Mouse (Mus musculus) forebrain, embryonic 14.5 days (tissue): ENCODE measurements around the gene Gm20765. TPM values are rescaled to one million over a fixed set of nuclear protein-coding genes. Genes with fewer than 3 reads are reported as not detected.
"Not testable (repeated sequence)": the region's sequence is repeated elsewhere in the genome, so short reads cannot be mapped to it uniquely, and the experiment has no call there.

Experiments used
- ATAC-seq: fragments of 200-750 bp; cut with Nextera tagmentation; 2 replicates; pipeline ENCODE4 v1.8.0; 2017; ENCODE audit warnings: mild to moderate bottlenecking, moderate library complexity
- DNase-seq: peaks from one replicate; pipeline ENCODE4 v3.0.0-alpha.2; 2015; ENCODE audit warnings: low spot score
- H3K27ac ChIP-seq: fragments of 300-500 bp; sonication (generic); 2 replicates; pipeline ENCODE4 v1.5.1; 2014; ENCODE audit warnings: low read depth, mild to moderate bottlenecking, control low read depth, low read length, moderate library complexity
- H3K27me3 ChIP-seq: fragments of 300-500 bp; sonication (generic); replicated peaks from 2 replicates; pipeline ENCODE4 v1.6.1; 2014; ENCODE audit warnings: low read length, control low read depth, mixed read lengths; ENCODE audit not compliant: control insufficient read depth, insufficient read depth
- H3K36me3 ChIP-seq: fragments of 300-500 bp; sonication (generic); 2 replicates; pipeline ENCODE4 v1.6.1; 2014; ENCODE audit warnings: low read length, control low read depth; ENCODE audit not compliant: control insufficient read depth, insufficient read depth
- H3K4me1 ChIP-seq: fragments of 300-500 bp; sonication (generic); 2 replicates; pipeline ENCODE4 v1.6.1; 2014; ENCODE audit warnings: antibody characterized with exemption, low read length, control low read depth; ENCODE audit not compliant: control insufficient read depth, insufficient read depth
- H3K4me2 ChIP-seq: fragments of 300-500 bp; sonication (generic); 2 replicates; pipeline ENCODE4 v1.6.1; 2014; ENCODE audit warnings: mild to moderate bottlenecking, control low read depth, low read length
- H3K4me3 ChIP-seq: fragments of 300-500 bp; sonication (generic); 2 replicates; pipeline ENCODE4 v1.5.1; 2014; ENCODE audit warnings: low read depth, low read length, control low read depth
- H3K9ac ChIP-seq: fragments of 300-500 bp; sonication (generic); 2 replicates; pipeline ENCODE4 v1.6.1; 2014; ENCODE audit warnings: mild to moderate bottlenecking, low read length, control low read depth, moderate library complexity
- H3K9me3 ChIP-seq: fragments of 300-500 bp; sonication (generic); replicated peaks from 2 replicates; pipeline ENCODE4 v1.6.1; 2016; ENCODE audit warnings: low read length, control low read depth, mixed read lengths; ENCODE audit not compliant: control insufficient read depth
- WGBS: fragments of 180-500 bp; shearing (Covaris S2); extraction: QIAGEN DNeasy Blood & Tissue Kit; methylation state at CpG from one replicate; pipeline ENCODE4 v1.1.7; 2014; 5-methylcytosine and 5-hydroxymethylcytosine counted together
- polyA plus RNA-seq: library from polyadenylated mRNA; unstranded; fragments of >200 nt; fragmentation: Nextera tagmentation; extraction: Ambion mirVana; gene quantifications from 2 replicates; pipeline ENCODE4 v1.2.1, GENCODE M21; 2014

Gene Gm20765
- not detected in 2 replicates for polyA plus RNA-seq

GRCm38 (mm10) chr10:104185233-104185632 is at the start of gene Gm20765:
TSS of gene Gm20765 (plus strand) at chr10:104185533.
- no CpG with 5 or more reads among the region's 3 CpGs for WGBS
- not testable (repeated sequence) for H3K4me1 ChIP-seq, ATAC-seq, H3K4me3 ChIP-seq, H3K27ac ChIP-seq, H3K4me2 ChIP-seq, H3K9ac ChIP-seq, DNase-seq, H3K36me3 ChIP-seq, H3K27me3 ChIP-seq, H3K9me3 ChIP-seq

GRCm38 (mm10) chr10:104142687-104143086 is 42.6 kb upstream of the Gm20765 start, which contains the start of gene Gm21293:
TSS of gene Gm21293 (plus strand) at chr10:104142987.
- H3K9ac ChIP-seq, H3K4me1 ChIP-seq, H3K9me3 ChIP-seq, ATAC-seq, H3K4me3 ChIP-seq, H3K27ac ChIP-seq, H3K36me3 ChIP-seq, DNase-seq, H3K4me2 ChIP-seq, H3K27me3 ChIP-seq: not testable (repeated sequence)
- WGBS, result no CpG with 5 or more reads among the region's 3 CpGs

GRCm38 (mm10) chr10:104151197-104151596 is 34.1 kb upstream of the Gm20765 start, which contains the start of gene Gm6763:
TSS of gene Gm6763 (plus strand) at chr10:104151497.
- not testable (repeated sequence) for H3K4me3 ChIP-seq, H3K4me2 ChIP-seq, H3K9ac ChIP-seq, DNase-seq, H3K4me1 ChIP-seq, H3K36me3 ChIP-seq, ATAC-seq, H3K9me3 ChIP-seq, H3K27ac ChIP-seq, H3K27me3 ChIP-seq
- WGBS, result no CpG with 5 or more reads among the region's 3 CpGs

GRCm38 (mm10) chr10:104159706-104160105 is 25.6 kb upstream of the Gm20765 start, which contains the start of gene Gm8764:
TSS of gene Gm8764 (plus strand) at chr10:104160006.
- not testable (repeated sequence) for DNase-seq, H3K27ac ChIP-seq, H3K36me3 ChIP-seq, H3K9ac ChIP-seq, H3K9me3 ChIP-seq, H3K27me3 ChIP-seq, H3K4me2 ChIP-seq, ATAC-seq, H3K4me3 ChIP-seq, H3K4me1 ChIP-seq
- no CpG with 5 or more reads among the region's 3 CpGs for WGBS

GRCm38 (mm10) chr10:104168215-104168614 is 17.1 kb upstream of the Gm20765 start, which contains the start of gene Gm21304:
TSS of gene Gm21304 (plus strand) at chr10:104168515.
- ATAC-seq, H3K27me3 ChIP-seq, H3K9ac ChIP-seq, H3K4me3 ChIP-seq, H3K9me3 ChIP-seq, DNase-seq, H3K27ac ChIP-seq, H3K4me2 ChIP-seq, H3K4me1 ChIP-seq, H3K36me3 ChIP-seq: not testable (repeated sequence)
- no CpG with 5 or more reads among the region's 3 CpGs for WGBS

- not testable (repeated sequence) for H3K4me2 ChIP-seq, H3K27me3 ChIP-seq, H3K4me3 ChIP-seq, H3K9ac ChIP-seq, H3K36me3 ChIP-seq, H3K27ac ChIP-seq, H3K9me3 ChIP-seq, ATAC-seq, H3K4me1 ChIP-seq, DNase-seq
- no CpG with 5 or more reads among the region's 3 CpGs for WGBS
Measured at GRCm38 (mm10) chr10:104176724-104177123, 8.6 kb upstream of the Gm20765 start, which contains the start of gene Gm21312. TSS of gene Gm21312 (plus strand) at chr10:104177024.

- H3K4me1 ChIP-seq, DNase-seq, H3K4me2 ChIP-seq, ATAC-seq, H3K36me3 ChIP-seq, H3K9me3 ChIP-seq, H3K27ac ChIP-seq, H3K27me3 ChIP-seq, H3K4me3 ChIP-seq, H3K9ac ChIP-seq: not testable (repeated sequence)
- no CpG with 5 or more reads among the region's 3 CpGs for WGBS
Measured at GRCm38 (mm10) chr10:104193742-104194141, 8.4 kb downstream of the Gm20765 start, which contains the start of gene Gm4340. TSS of gene Gm4340 (plus strand) at chr10:104194042.

- Histone ChIP-seq H3K4me1 (no peaks in the 10 kb centered on the region), H3K36me3 (no peaks in the 10 kb centered on the region), H3K9me3 (no peaks in the 10 kb centered on the region), H3K9ac (no peak overlapping the region), H3K27me3 (no peaks in the 10 kb centered on the region), H3K27ac (no peak overlapping the region), H3K4me2 (no peak overlapping the region), H3K4me3 (no peak overlapping the region)
- 76% methylated on average over 1 of the region's 1 CpGs for WGBS
- peak; percentile 42 for DNase-seq
- no peak; the same call in 1 of the 2 replicates for ATAC-seq
Measured at GRCm38 (mm10) chr10:104209655-104210054, 24.3 kb downstream of the Gm20765 start.

- no peak for ATAC-seq
- H3K4me1 ChIP-seq, result no peaks in the 10 kb centered on the region
- no peaks in the 10 kb centered on the region for H3K27me3 ChIP-seq
- peak; percentile 28 for DNase-seq
- H3K9me3 ChIP-seq, result no peaks in the 10 kb centered on the region
- no peak overlapping the region for H3K9ac ChIP-seq
- no peak overlapping the region for H3K4me2 ChIP-seq
- 67% methylated on average over 3 of the region's 3 CpGs for WGBS
- H3K4me3 ChIP-seq, result no peak overlapping the region
- no peak overlapping the region for H3K27ac ChIP-seq
- no peaks in the 10 kb centered on the region for H3K36me3 ChIP-seq
Measured at GRCm38 (mm10) chr10:104210268-104210990, 25.1 kb downstream of the Gm20765 start.
